Comparison of ENCODE assay signal across 8 mouse cellular contexts in genomic region chr4:120380811-120381391, GRCm38 (mm10). TPM values are rescaled to one million over a fixed set of nuclear protein-coding genes. Genes with fewer than 3 reads are reported as not detected.
DNase-seq lines count a peak whose midpoint lies in the region; ATAC-seq and TF ChIP-seq lines count a peak whose summit lies in the region.

No protein-coding gene starts in this region.

- H3K79me2 ChIP-seq in MEL (ENCODE audit: control insufficient read depth, insufficient read depth, low read length, poor library complexity), result no peaks in the 10 kb centered on the region

- peak; percentile 61 to 98 (median 93) for TF ChIP-seq CTCF in MEL (IDR thresholded peaks at IDR 0.05 in 2 of 3, conservative IDR thresholded peaks at IDR 0.05 in 1 of 3; ENCODE audit: control insufficient read depth in 1 of 3, insufficient read depth in 1 of 3, low read depth in 2 of 3, low read length in 3 of 3, poor library complexity in 1 of 3, severe bottlenecking in 1 of 3)

- H3K27me3 ChIP-seq in MEL (ENCODE audit: control insufficient read depth in 1 of 2, insufficient read depth in 2 of 2, low read length in 2 of 2), result peaks cover 0 to 4% of the 10 kb centered on the region in 2 experiments; a peak in 1 of 4 replicates
- peaks cover 41% of the 10 kb centered on the region for H3K27me3 ChIP-seq in hindbrain, embryonic 10.5 days (ENCODE audit: insufficient read depth, poor library complexity, severe bottlenecking)
- H3K27me3 ChIP-seq in lung, embryonic 15.5 days, result peaks cover 10% of the 10 kb centered on the region

- WGBS in hindbrain, embryonic 10.5 days, result 12% methylated on average over 7 of the region's 7 CpGs
- WGBS in lung, embryonic 15.5 days, result 6% methylated on average over 7 of the region's 7 CpGs

- TF ChIP-seq POLR2A in MEL (IDR thresholded peaks at IDR 0.05; ENCODE audit: control insufficient read depth in 1 of 2, insufficient read depth in 1 of 2, low read depth in 1 of 2, low read length in 2 of 2, poor library complexity in 1 of 2), result no peak

- H3K9me3 ChIP-seq in MEL (replicated peaks; ENCODE audit: insufficient read depth, low read length), result no peaks in the 10 kb centered on the region
- H3K9me3 ChIP-seq in hindbrain, embryonic 10.5 days, result no peaks in the 10 kb centered on the region
- no peaks in the 10 kb centered on the region for H3K9me3 ChIP-seq in lung, embryonic 15.5 days

- DNase-seq in MEL (ENCODE audit: low read depth, low spot score), result peak; percentile 93
- DNase-seq in cerebellum, adult 9-11 months, result peak; percentile 77
- DNase-seq in frontal cortex, postnatal 10 days (ENCODE audit: low spot score in 2 of 2), result peak; percentile 39 to 68
- DNase-seq in hindbrain, embryonic 10.5 days (ENCODE audit: low spot score), result peak; percentile 74
- peak; percentile 75 for DNase-seq in layer of hippocampus, adult 9-10 months (ENCODE audit: low spot score)
- DNase-seq in ovary, postnatal 10 days (ENCODE audit: low spot score), result peak; percentile 52
- DNase-seq in urinary bladder, adult 2 months (ENCODE audit: low spot score), result peak; percentile 40

- H3K36me3 ChIP-seq in MEL (ENCODE audit: control insufficient read depth in 1 of 2, insufficient read depth in 2 of 2, low read length in 2 of 2), result no peaks in the 10 kb centered on the region
- no peaks in the 10 kb centered on the region for H3K36me3 ChIP-seq in hindbrain, embryonic 10.5 days
- H3K36me3 ChIP-seq in lung, embryonic 15.5 days, result no peaks in the 10 kb centered on the region

- H3K4me2 ChIP-seq in lung, embryonic 15.5 days, result peak overlapping the region; percentile 44

- H3K4me1 ChIP-seq in MEL (ENCODE audit: control insufficient read depth in 1 of 2, insufficient read depth in 2 of 2, low read length in 2 of 2), result peaks cover 0 to 5% of the 10 kb centered on the region in 2 experiments; a peak in 1 of 4 replicates
- H3K4me1 ChIP-seq in hindbrain, embryonic 10.5 days (replicated peaks), result peaks cover 13% of the 10 kb centered on the region
- peaks cover 5% of the 10 kb centered on the region for H3K4me1 ChIP-seq in lung, embryonic 15.5 days

- H3K9ac ChIP-seq in MEL (ENCODE audit: control insufficient read depth, low read depth, low read length, poor library complexity, severe bottlenecking), result peak overlapping the region; percentile 23; the same call in 1 of the 2 replicates
- H3K9ac ChIP-seq in lung, embryonic 15.5 days, result no peak overlapping the region; the same call in 1 of the 2 replicates

- TF ChIP-seq EP300 in MEL (IDR thresholded peaks at IDR 0.05; ENCODE audit: low read depth in 1 of 2, low read length in 2 of 2), result no peak

- peak; percentile 93 for TF ChIP-seq RAD21 in MEL (IDR thresholded peaks at IDR 0.05; ENCODE audit: low read depth, low read length)

- peak overlapping the region; percentile 21 to 34; a peak in 2 of 4 replicates for H3K4me3 ChIP-seq in MEL (ENCODE audit: control insufficient read depth in 1 of 2, insufficient read depth in 1 of 2, low read depth in 2 of 2, low read length in 2 of 2)
- no peak overlapping the region for H3K4me3 ChIP-seq in hindbrain, embryonic 10.5 days
- peak overlapping the region; percentile 16; the same call in 1 of the 2 replicates for H3K4me3 ChIP-seq in lung, embryonic 15.5 days

- peak; percentile 83 for ATAC-seq in lung, embryonic 15.5 days (ENCODE audit: borderline replicate concordance, extremely low read depth, low FRiP score, low TSS enrichment)

- H3K27ac ChIP-seq in MEL (ENCODE audit: control insufficient read depth, low read depth, low read length), result no peak overlapping the region
- no peak overlapping the region for H3K27ac ChIP-seq in hindbrain, embryonic 10.5 days
- H3K27ac ChIP-seq in lung, embryonic 15.5 days, result no peak overlapping the region

TF ChIP-seq in MEL, 35 proteins besides CTCF, POLR2A, EP300 and RAD21:
- no peak for TF ChIP-seq UBTF (IDR thresholded peaks at IDR 0.05; ENCODE audit: borderline replicate concordance, insufficient read depth, low read depth, low read length)
- TF ChIP-seq JUND (IDR thresholded peaks at IDR 0.05; ENCODE audit: low read depth, low read length), result no peak
- 0 out of 2 replicates have a peak, but pooled peaks have one; percentile 35 for TF ChIP-seq MXI1 (IDR thresholded peaks at IDR 0.05; ENCODE audit: low read depth, low read length)
- peak; percentile 28; the same call in 1 of the 2 replicates for TF ChIP-seq MAZ (IDR thresholded peaks at IDR 0.05; ENCODE audit: low read depth, low read length)
- no peak for TF ChIP-seq CHD2 (IDR thresholded peaks at IDR 0.05; ENCODE audit: low read length)
- TF ChIP-seq SIN3A (IDR thresholded peaks at IDR 0.05; ENCODE audit: low read length), result peak; percentile 56; the same call in 1 of the 2 replicates
- TF ChIP-seq ELF1 (IDR thresholded peaks at IDR 0.05; ENCODE audit: low read depth, low read length), result 0 out of 2 replicates have a peak, but pooled peaks have one; percentile 44
- peak; percentile 79 for TF ChIP-seq SMC3 (IDR thresholded peaks at IDR 0.05; ENCODE audit: low read depth, low read length)
- TF ChIP-seq ZC3H11A (IDR thresholded peaks at IDR 0.05; ENCODE audit: low read depth, low read length), result peak; percentile 76

RNA-seq across cellular contexts. Expression of gene Scmh1, which starts 24.2 kb away (rescaled TPM):
- total RNA-seq in MEL (2012; rRNA removed), result 6.0 and 7.5 TPM in 2 replicates
- 10 to 100 TPM in 1 of 2 experiments, not detected in 1; 66.8 TPM for polyA plus RNA-seq in MEL (2012; ENCODE audit: insufficient read depth in 1 of 2, insufficient read length in 2 of 2, low read depth in 1 of 2, low replicate concordance in 2 of 2, missing spikeins in 1 of 2)
- 44.1 and 59.1 TPM in 2 replicates for polyA plus RNA-seq in hindbrain, embryonic 10.5 days (2016; fragmentation: Nextera tagmentation; extraction: Ambion mirVana)
- polyA plus RNA-seq in lung, embryonic 15.5 days (2015; fragmentation: Nextera tagmentation; extraction: Ambion mirVana), result 34.8 and 43.2 TPM in 2 replicates
- polyA plus RNA-seq in urinary bladder, adult 2 months (2012; rRNA removed), result 98.1 and 109 TPM in 2 replicates

Comparison
In these comparisons a context has a peak if more than half of its experiments do, and no peak if none do; other contexts are left out.
1. DNase-seq: peak in every context shown above with its lines; median percentile 93 in MEL; 77 in cerebellum, adult 9-11 months; 75 in layer of hippocampus, adult 9-10 months; 74 in hindbrain, embryonic 10.5 days; 54 in frontal cortex, postnatal 10 days; 52 in ovary, postnatal 10 days; 40 in urinary bladder, adult 2 months.